In genomic region chr10:53772708-53773107, GRCm38 (mm10) we compare ENCODE assay signal across 26 mouse cellular contexts. TPM values are rescaled to one million over a fixed set of nuclear protein-coding genes. Genes with fewer than 3 reads are reported as not detected.
DNase-seq lines count a peak whose midpoint lies in the region; ATAC-seq and TF ChIP-seq lines count a peak whose summit lies in the region.
"Had no signal": no experiment of that assay in that cellular context is flagged by ENCODE, and none has a peak within 500 bp of the region (broad histone marks: within the 10 kb centered on the region; RNA-seq: fewer than 3 reads in every experiment).

No protein-coding gene starts in this region.

- H3K9ac ChIP-seq in forebrain, postnatal 0 days, result no peak overlapping the region
- H3K9ac ChIP-seq in kidney, embryonic 15.5 days, result no peak overlapping the region
- H3K9ac ChIP-seq in kidney, postnatal 0 days (ENCODE audit: low read depth, low read length), result no peak overlapping the region
- H3K9ac ChIP-seq: embryonic facial prominence, embryonic 12.5 days; forebrain, embryonic 12.5 days had no signal

- H3K4me3 ChIP-seq in forebrain, embryonic 10.5 days, result no peak overlapping the region
- no peak overlapping the region for H3K4me3 ChIP-seq in forebrain, postnatal 0 days (ENCODE audit: low read depth, low read length)
- no peak overlapping the region for H3K4me3 ChIP-seq in kidney, embryonic 15.5 days (replicated peaks)
- H3K4me3 ChIP-seq in kidney, postnatal 0 days (replicated peaks; ENCODE audit: low read depth, low read length), result no peak overlapping the region
- H3K4me3 ChIP-seq: embryonic facial prominence, embryonic 10.5 days; embryonic facial prominence, embryonic 12.5 days; forebrain, embryonic 12.5 days had no signal

- no peaks in the 10 kb centered on the region for H3K27me3 ChIP-seq in forebrain, embryonic 10.5 days (ENCODE audit: poor library complexity, severe bottlenecking)
- H3K27me3 ChIP-seq in forebrain, postnatal 0 days (ENCODE audit: insufficient read depth, low read length), result no peaks in the 10 kb centered on the region
- no peaks in the 10 kb centered on the region for H3K27me3 ChIP-seq in kidney, embryonic 15.5 days
- H3K27me3 ChIP-seq in kidney, postnatal 0 days (ENCODE audit: insufficient read depth, low read length), result no peaks in the 10 kb centered on the region
- H3K27me3 ChIP-seq: CH12.LX; embryonic facial prominence, embryonic 12.5 days; forebrain, embryonic 12.5 days; Patski had no signal

- no peak overlapping the region for H3K4me2 ChIP-seq in forebrain, postnatal 0 days (ENCODE audit: low read depth)
- no peak overlapping the region for H3K4me2 ChIP-seq in kidney, embryonic 15.5 days
- no peak overlapping the region for H3K4me2 ChIP-seq in kidney, postnatal 0 days (ENCODE audit: low read length)
- H3K4me2 ChIP-seq: embryonic facial prominence, embryonic 12.5 days; forebrain, embryonic 12.5 days had no signal

- DNase-seq in forebrain, embryonic 10.5 days (ENCODE audit: extremely low spot score, low spot score), result peak; percentile 3
- no peak for DNase-seq in forebrain, postnatal 0 days
- DNase-seq in kidney, adult 9 months, result peak; percentile 15
- no peak for DNase-seq in kidney, adult 11 months
- no peak for DNase-seq in kidney, postnatal 10 days
- peak; percentile 44 for DNase-seq in kidney, postnatal 0 days (ENCODE audit: low spot score)
- DNase-seq in kidney, postnatal 14 days, result no peak
- DNase-seq: adrenal gland, adult 8-10 months; adrenal gland, postnatal 14 days; adrenal gland, postnatal 36 days; B cell, adult 2 months; cerebellum, adult 11-12 months; cerebellum, adult 2 months; cerebellum, adult 9-10 months; cerebellum, postnatal 10 days; cerebellum, postnatal 25 days had no signal

- ATAC-seq in forebrain, postnatal 0 days, result no peak
- peak; percentile 76; the same call in 1 of the 2 replicates for ATAC-seq in kidney, embryonic 15.5 days (replicated peaks; ENCODE audit: low FRiP score)
- no peak for ATAC-seq in kidney, postnatal 0 days (replicated peaks; ENCODE audit: low FRiP score, low read depth)
- ATAC-seq: activated CD4-positive, CD25-positive, alpha-beta regulatory T cell, adult 4 months; CD4-positive, CD25-positive, alpha-beta regulatory T cell, adult 4 months; forebrain, embryonic 14.5 days; Patski had no signal

- no peaks in the 10 kb centered on the region for H3K4me1 ChIP-seq in forebrain, embryonic 10.5 days
- H3K4me1 ChIP-seq in forebrain, postnatal 0 days (ENCODE audit: insufficient read depth), result no peaks in the 10 kb centered on the region
- peaks cover 6% of the 10 kb centered on the region; the same call in 1 of the 2 replicates for H3K4me1 ChIP-seq in kidney, embryonic 15.5 days
- H3K4me1 ChIP-seq in kidney, postnatal 0 days (replicated peaks; ENCODE audit: insufficient read depth, low read length), result no peaks in the 10 kb centered on the region; the same call in 1 of the 2 replicates
- H3K4me1 ChIP-seq: embryonic facial prominence, embryonic 10.5 days; embryonic facial prominence, embryonic 12.5 days; forebrain, embryonic 12.5 days had no signal

- no peak for TF ChIP-seq CTCF in forebrain, postnatal 0 days (IDR thresholded peaks at IDR 0.05; ENCODE audit: low read depth)
- no peak for TF ChIP-seq CTCF in kidney, postnatal 0 days (IDR thresholded peaks at IDR 0.05; ENCODE audit: low read depth)

- no peak overlapping the region for H3K27ac ChIP-seq in forebrain, embryonic 10.5 days
- H3K27ac ChIP-seq in forebrain, postnatal 0 days (ENCODE audit: low read depth, low read length), result no peak overlapping the region
- H3K27ac ChIP-seq in kidney, embryonic 15.5 days, result peak overlapping the region; percentile 43; the same call in 1 of the 2 replicates
- no peak overlapping the region for H3K27ac ChIP-seq in kidney, postnatal 0 days
- H3K27ac ChIP-seq: embryonic facial prominence, embryonic 10.5 days; embryonic facial prominence, embryonic 12.5 days; forebrain, embryonic 12.5 days had no signal

- H3K36me3 ChIP-seq in forebrain, embryonic 10.5 days (replicated peaks), result no peaks in the 10 kb centered on the region
- no peaks in the 10 kb centered on the region for H3K36me3 ChIP-seq in forebrain, postnatal 0 days (ENCODE audit: insufficient read depth)
- H3K36me3 ChIP-seq in kidney, embryonic 15.5 days, result no peaks in the 10 kb centered on the region
- no peaks in the 10 kb centered on the region for H3K36me3 ChIP-seq in kidney, postnatal 0 days (ENCODE audit: insufficient read depth, low read length)
- H3K36me3 ChIP-seq: embryonic facial prominence, embryonic 10.5 days; embryonic facial prominence, embryonic 12.5 days; forebrain, embryonic 12.5 days; G1E had no signal

- H3K9me3 ChIP-seq in forebrain, embryonic 10.5 days, result no peaks in the 10 kb centered on the region
- no peaks in the 10 kb centered on the region for H3K9me3 ChIP-seq in forebrain, postnatal 0 days (ENCODE audit: low read length)
- no peaks in the 10 kb centered on the region for H3K9me3 ChIP-seq in kidney, embryonic 15.5 days (replicated peaks)
- no peaks in the 10 kb centered on the region for H3K9me3 ChIP-seq in kidney, postnatal 0 days (replicated peaks; ENCODE audit: low read length)
- H3K9me3 ChIP-seq: embryonic facial prominence, embryonic 10.5 days; embryonic facial prominence, embryonic 12.5 days; forebrain, embryonic 12.5 days; G1E had no signal

- 86% methylated on average over 4 of the region's 4 CpGs for WGBS in forebrain, embryonic 10.5 days
- WGBS in forebrain, postnatal 0 days, result 88% methylated on average over 4 of the region's 4 CpGs
- WGBS in kidney, embryonic 15.5 days, result 48% methylated on average over 4 of the region's 4 CpGs
- 40% methylated on average over 4 of the region's 4 CpGs for WGBS in kidney, postnatal 0 days

RNA-seq across cellular contexts. Expression of gene Fam184a, which starts 21.8 kb away (rescaled TPM):
- 3.8 and 6.4 TPM in 2 replicates for polyA plus RNA-seq in forebrain, embryonic 10.5 days (2016; fragmentation: Nextera tagmentation; extraction: Ambion mirVana)
- total RNA-seq in forebrain, postnatal 0 days (2014; rRNA removed), result 20.3 and 20.5 TPM in 2 replicates
- polyA plus RNA-seq in forebrain, postnatal 0 days (2015; fragmentation: Nextera tagmentation; extraction: Ambion mirVana), result 6.3 and 10.3 TPM in 2 replicates
- polyA plus RNA-seq in kidney, embryonic 15.5 days (2015; fragmentation: Nextera tagmentation; extraction: Ambion mirVana), result 5.7 and 7.2 TPM in 2 replicates
- 4.6 and 5.0 TPM in 2 replicates for polyA plus RNA-seq in kidney, postnatal 0 days (2015; fragmentation: Nextera tagmentation; extraction: Ambion mirVana)
- total RNA-seq: CH12.LX, G1E had no signal
- polyA plus RNA-seq: activated CD4-positive, CD25-positive, alpha-beta regulatory T cell, adult 4 months; CD4-positive, CD25-positive, alpha-beta regulatory T cell, adult 4 months; G1E had no signal

Comparison
In these comparisons a context has a peak if more than half of its experiments do, and no peak if none do; other contexts are left out.
1. DNase-seq: peak in forebrain, embryonic 10.5 days (single experiment), kidney, adult 9 months (single experiment) and kidney, postnatal 0 days (single experiment); none in forebrain, postnatal 0 days (single experiment), kidney, adult 11 months (single experiment), kidney, postnatal 10 days (single experiment) and kidney, postnatal 14 days (single experiment).